Mouse (Mus musculus): ENCODE data around the gene Alox5ap. TPM values are rescaled to one million over a fixed set of nuclear protein-coding genes. Genes with fewer than 3 reads are reported as not detected.

Alox5ap gene
- polyA plus RNA-seq, 1 experiment, result 50.1 TPM

DNA sequence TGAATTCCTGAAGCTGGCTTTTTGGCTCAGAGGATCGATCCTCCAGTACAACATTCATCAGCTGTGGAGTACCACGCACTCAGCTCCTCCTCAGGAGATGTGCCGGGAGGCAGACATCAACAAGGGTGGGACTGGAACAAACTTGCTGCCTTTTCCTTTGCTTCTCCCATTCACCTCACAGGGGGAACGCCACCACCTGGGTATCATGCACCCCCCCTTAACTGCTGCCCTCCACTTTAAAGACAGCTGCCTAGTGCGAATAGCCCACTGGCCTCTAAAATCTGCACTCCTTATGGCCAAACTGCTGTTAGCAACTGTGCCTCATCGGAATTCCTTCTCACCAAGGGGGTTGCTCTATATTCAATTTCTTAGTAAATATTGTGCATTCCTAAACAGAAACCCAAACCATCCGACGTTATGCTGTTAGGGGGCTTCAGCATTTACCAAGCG lies 55.3 kb downstream of the Alox5ap start:
- Histone ChIP-seq H3K4me3 (ENCODE audit: control insufficient read depth, insufficient read depth, low read length) (no peak overlapping the region), H3K27ac (ENCODE audit: control insufficient read depth, insufficient read depth, low read length) (peak overlapping the region; percentile 82; the same call in 1 of the 2 replicates), H3K27me3 (ENCODE audit: control insufficient read depth, insufficient read depth, low read length) (no peaks in the 10 kb centered on the region), H3K36me3 (ENCODE audit: control insufficient read depth, insufficient read depth, low read length) (no peaks in the 10 kb centered on the region), H3K4me1 (replicated peaks; ENCODE audit: control insufficient read depth, insufficient read depth, low read length) (peaks cover 58% of the 10 kb centered on the region)
- 89% methylated on average over 9 of the region's 9 CpGs for WGBS
- TF ChIP-seq CTCF (IDR thresholded peaks at IDR 0.05; ENCODE audit: borderline replicate concordance, control insufficient read depth, extremely low read depth, insufficient read depth, low read length, poor library complexity), result no peak
- TF ChIP-seq POLR2A (IDR thresholded peaks at IDR 0.05; ENCODE audit: control insufficient read depth, extremely low read depth, insufficient read depth, low read length, poor library complexity), result no peak
- no peak for DNase-seq

DNA sequence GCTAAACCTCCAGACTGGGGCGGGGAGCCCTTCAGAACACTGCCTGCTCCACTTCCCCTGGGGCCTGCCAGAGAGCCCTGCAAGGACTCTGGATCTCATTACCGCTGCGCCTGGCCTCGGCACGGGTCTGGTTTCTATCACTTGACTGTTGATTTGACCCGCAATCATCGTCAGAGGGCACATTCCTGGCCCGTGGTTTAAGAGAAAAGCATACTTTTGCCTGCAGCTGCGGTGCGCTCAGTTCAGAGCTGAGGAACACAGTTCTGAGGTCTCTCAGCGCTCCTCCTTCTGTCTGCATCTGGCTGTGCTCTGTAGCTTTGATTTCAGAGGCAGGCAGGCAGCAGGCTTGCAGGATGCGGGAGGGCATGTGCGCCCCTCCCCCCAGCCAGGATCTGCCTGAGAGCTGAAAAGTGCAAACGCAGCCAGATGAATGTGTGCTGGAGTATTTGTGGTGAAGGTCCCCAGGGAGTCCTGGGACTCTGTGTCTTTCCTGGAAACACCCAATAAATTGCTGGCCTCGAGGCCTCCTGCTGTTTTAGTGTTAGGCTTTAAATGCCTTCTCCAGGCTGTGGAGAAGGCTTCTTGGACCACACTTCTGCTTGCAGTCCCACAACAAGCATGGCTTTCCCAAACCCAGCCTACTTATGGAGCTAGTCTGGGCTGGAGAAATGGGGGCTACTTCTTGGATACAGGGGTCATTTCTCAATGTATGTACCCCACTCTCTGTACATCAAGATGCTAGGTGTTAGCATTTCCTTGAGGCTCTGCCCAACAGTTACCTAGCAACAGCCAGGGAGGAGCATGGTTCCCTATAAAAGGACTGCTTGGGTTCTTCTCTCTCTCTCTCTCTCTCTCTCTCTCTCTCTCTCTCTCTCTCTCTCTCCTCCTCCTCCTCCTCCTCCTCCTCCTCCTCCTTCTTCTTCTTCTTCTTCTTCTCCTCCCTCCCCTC lies 56.2 kb downstream of the Alox5ap start:
- H3K4me3 ChIP-seq (ENCODE audit: control insufficient read depth, insufficient read depth, low read length), result peak overlapping the region; percentile 14
- WGBS, result 3% methylated on average over 15 of the region's 15 CpGs
- peak; percentile 90 for DNase-seq
- no peak for TF ChIP-seq CTCF (IDR thresholded peaks at IDR 0.05; ENCODE audit: borderline replicate concordance, control insufficient read depth, extremely low read depth, insufficient read depth, low read length, poor library complexity)
- peak; percentile 51 for TF ChIP-seq POLR2A (IDR thresholded peaks at IDR 0.05; ENCODE audit: control insufficient read depth, extremely low read depth, insufficient read depth, low read length, poor library complexity)
- no peaks in the 10 kb centered on the region for H3K36me3 ChIP-seq (ENCODE audit: control insufficient read depth, insufficient read depth, low read length)
- H3K27me3 ChIP-seq (ENCODE audit: control insufficient read depth, insufficient read depth, low read length), result no peaks in the 10 kb centered on the region
- peak overlapping the region; percentile 82 for H3K27ac ChIP-seq (ENCODE audit: control insufficient read depth, insufficient read depth, low read length)
- H3K4me1 ChIP-seq (replicated peaks; ENCODE audit: control insufficient read depth, insufficient read depth, low read length), result peaks cover 67% of the 10 kb centered on the region

DNA sequence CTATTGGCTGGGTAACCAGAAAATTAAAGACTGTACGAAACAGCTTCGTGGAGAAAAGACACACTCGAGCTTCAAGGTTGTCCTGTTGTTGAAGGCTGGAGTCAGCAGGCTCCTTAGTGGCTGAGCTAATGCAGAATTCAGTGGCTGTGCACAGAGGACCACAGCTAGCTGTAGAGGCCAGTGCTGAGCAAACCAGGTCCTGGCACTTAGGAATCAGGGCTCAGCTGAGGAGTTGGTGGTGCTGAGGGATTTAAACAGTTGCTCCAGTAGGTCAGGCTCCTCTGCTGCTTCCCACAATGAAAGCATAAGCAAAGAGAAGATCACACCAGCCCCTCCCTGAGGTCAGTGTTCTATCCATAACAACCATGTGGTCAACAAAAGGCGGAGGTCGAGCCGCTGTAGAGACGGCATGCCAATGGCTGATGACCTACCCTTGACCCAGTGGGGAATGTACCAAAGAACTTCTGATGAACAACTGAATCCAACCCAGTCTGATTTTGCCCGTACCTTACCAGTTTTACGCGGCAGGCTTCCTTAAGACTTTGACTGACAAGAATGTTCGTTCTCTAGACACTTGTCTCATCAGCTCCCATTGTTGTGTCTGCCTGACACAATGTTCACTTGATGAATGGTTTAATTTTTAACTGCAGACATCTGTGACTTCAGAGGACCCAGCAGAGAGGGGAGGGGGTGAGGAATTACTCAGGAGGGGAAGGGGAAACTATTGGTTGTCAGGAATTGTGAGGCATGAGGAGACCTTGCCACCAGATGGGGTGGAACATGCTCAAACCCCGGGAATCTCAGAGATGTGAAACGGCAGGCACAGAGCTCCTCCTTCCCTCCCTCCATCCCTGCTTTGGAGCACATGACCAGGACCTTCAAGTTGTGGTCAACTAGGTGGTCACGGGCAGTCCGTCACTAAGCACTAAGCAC lies 57.6 kb downstream of the Alox5ap start:
- WGBS, result 92% methylated on average over 15 of the region's 15 CpGs
- no peak for TF ChIP-seq CTCF (IDR thresholded peaks at IDR 0.05; ENCODE audit: borderline replicate concordance, control insufficient read depth, extremely low read depth, insufficient read depth, low read length, poor library complexity)
- no peak for TF ChIP-seq POLR2A (IDR thresholded peaks at IDR 0.05; ENCODE audit: control insufficient read depth, extremely low read depth, insufficient read depth, low read length, poor library complexity)
- Histone ChIP-seq H3K36me3 (ENCODE audit: control insufficient read depth, insufficient read depth, low read length) (no peaks in the 10 kb centered on the region), H3K27ac (ENCODE audit: control insufficient read depth, insufficient read depth, low read length) (no peak overlapping the region), H3K4me3 (ENCODE audit: control insufficient read depth, insufficient read depth, low read length) (no peak overlapping the region), H3K4me1 (replicated peaks; ENCODE audit: control insufficient read depth, insufficient read depth, low read length) (peaks cover 67% of the 10 kb centered on the region), H3K27me3 (ENCODE audit: control insufficient read depth, insufficient read depth, low read length) (no peaks in the 10 kb centered on the region)
- no peak for DNase-seq

- no peak overlapping the region for H3K27ac ChIP-seq (ENCODE audit: control insufficient read depth, insufficient read depth, low read length)
- 98% methylated on average over 9 of the region's 9 CpGs for WGBS
- H3K4me3 ChIP-seq (ENCODE audit: control insufficient read depth, insufficient read depth, low read length), result no peak overlapping the region
- H3K36me3 ChIP-seq (ENCODE audit: control insufficient read depth, insufficient read depth, low read length), result no peaks in the 10 kb centered on the region
- no peaks in the 10 kb centered on the region for H3K27me3 ChIP-seq (ENCODE audit: control insufficient read depth, insufficient read depth, low read length)
- peaks cover 61% of the 10 kb centered on the region for H3K4me1 ChIP-seq (replicated peaks; ENCODE audit: control insufficient read depth, insufficient read depth, low read length)
- TF ChIP-seq POLR2A (IDR thresholded peaks at IDR 0.05; ENCODE audit: control insufficient read depth, extremely low read depth, insufficient read depth, low read length, poor library complexity), result no peak
- no peak for TF ChIP-seq CTCF (IDR thresholded peaks at IDR 0.05; ENCODE audit: borderline replicate concordance, control insufficient read depth, extremely low read depth, insufficient read depth, low read length, poor library complexity)
- DNase-seq, result no peak
Observed at GRCm38 (mm10) chr5:149322938-149323553, 58.5 kb downstream of the Alox5ap start.

DNA sequence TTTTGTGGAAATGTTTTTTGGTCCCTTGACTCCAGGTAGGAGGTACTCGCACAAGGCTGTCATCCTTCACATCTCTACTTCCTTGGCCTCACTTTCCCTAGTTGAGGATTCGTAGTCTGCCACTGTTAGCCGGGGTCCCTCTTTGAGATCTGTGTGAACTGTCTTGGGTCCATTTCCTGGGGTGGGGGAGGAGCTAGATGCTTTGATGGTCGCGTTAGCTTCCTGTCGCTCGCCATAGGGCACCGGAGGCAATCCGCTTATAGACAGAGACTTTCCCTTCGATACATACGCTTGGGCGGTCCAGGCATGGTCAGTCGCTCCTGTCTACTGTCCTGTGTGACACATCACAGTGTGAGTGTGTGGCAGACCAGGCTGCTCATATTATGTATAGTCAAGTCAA lies 60.2 kb downstream of the Alox5ap start:
- peak; percentile 66 for DNase-seq
- no peaks in the 10 kb centered on the region for H3K27me3 ChIP-seq (ENCODE audit: control insufficient read depth, insufficient read depth, low read length)
- TF ChIP-seq CTCF (IDR thresholded peaks at IDR 0.05; ENCODE audit: borderline replicate concordance, control insufficient read depth, extremely low read depth, insufficient read depth, low read length, poor library complexity), result no peak
- TF ChIP-seq POLR2A (IDR thresholded peaks at IDR 0.05; ENCODE audit: control insufficient read depth, extremely low read depth, insufficient read depth, low read length, poor library complexity), result no peak
- H3K27ac ChIP-seq (ENCODE audit: control insufficient read depth, insufficient read depth, low read length), result peak overlapping the region; percentile 22
- 24% methylated on average over 13 of the region's 13 CpGs for WGBS
- peak overlapping the region; percentile 30 for H3K4me3 ChIP-seq (ENCODE audit: control insufficient read depth, insufficient read depth, low read length)
- peaks cover 58% of the 10 kb centered on the region for H3K4me1 ChIP-seq (replicated peaks; ENCODE audit: control insufficient read depth, insufficient read depth, low read length)
- no peaks in the 10 kb centered on the region for H3K36me3 ChIP-seq (ENCODE audit: control insufficient read depth, insufficient read depth, low read length)

All from thymus, adult 2 months (tissue).